Mouse (Mus musculus) testis, adult 10 weeks (tissue): ENCODE measurements around the gene Clasp2. TPM values are rescaled to one million over a fixed set of nuclear protein-coding genes. Genes with fewer than 3 reads are reported as not detected.

Source experiments
- polyA plus RNA-seq: library from polyadenylated mRNA; stranded (reverse); fragments of 350-450 nt; fragmentation: Illumina TruSeq; extraction: RNeasy Lipid Tissue Mini Kit (QIAGEN cat#74804); gene quantifications from one replicate; pipeline ENCODE4 v1.2.3, GENCODE M21; 2014; ENCODE audit warnings: low read depth, low replicate concordance

The Clasp2 gene
- 20.6 TPM for polyA plus RNA-seq

GRCm38 (mm10) chr9:113741108-113741636 lies at the start of gene Clasp2:
Clasp2 (plus strand) TSS chr9:113741473.

DNA sequence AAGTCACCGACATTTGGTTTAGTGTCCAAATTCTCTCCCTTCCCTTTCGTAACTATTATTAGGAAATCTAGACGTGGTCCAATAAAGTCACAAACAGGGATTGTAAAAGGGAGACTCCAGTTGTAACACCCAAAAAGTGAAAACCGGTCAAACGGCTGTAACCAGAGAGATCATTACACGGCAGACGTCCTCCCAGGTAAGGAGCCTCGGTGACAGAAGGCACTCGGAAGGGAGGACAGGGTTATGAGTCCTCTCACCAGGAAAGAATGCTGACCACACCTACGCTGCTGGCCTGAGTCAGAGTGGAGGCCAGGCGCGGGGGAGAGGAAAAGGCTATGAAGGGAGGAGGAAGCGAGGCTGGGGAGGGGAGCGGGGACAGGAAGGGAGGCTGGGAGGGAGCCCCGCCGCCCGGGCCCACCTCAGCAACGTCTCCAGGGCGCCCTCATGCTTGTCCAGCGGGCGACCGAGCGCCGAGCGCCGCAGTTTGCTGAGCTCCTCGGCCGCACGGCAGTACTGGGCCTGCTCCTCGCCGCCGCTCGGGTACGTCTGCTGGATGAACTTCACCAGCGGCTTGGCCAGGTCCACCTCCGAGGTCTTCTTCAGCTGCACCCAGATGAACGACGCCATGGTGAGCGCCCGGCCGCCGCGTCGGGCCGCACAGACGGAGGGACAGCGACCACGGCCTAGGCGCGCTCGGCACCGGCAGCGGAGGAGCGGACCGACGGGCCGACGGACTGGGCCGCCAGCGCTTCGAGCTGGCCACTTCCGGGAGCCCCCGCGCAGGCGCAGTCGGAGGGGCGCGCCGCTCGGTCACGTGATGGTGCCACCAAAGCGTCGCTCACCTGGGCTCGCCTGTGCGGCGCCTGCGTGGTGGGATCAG lies 33.6 kb upstream of the Clasp2 start, which contains the start of gene Pdcd6ip:
TSS of gene Pdcd6ip (minus strand) at position 779 of the 880 bp plus-strand sequence.

GRCm38 (mm10) chr9:113930534-113931374 lies 189.5 kb downstream of the Clasp2 start, which contains the start of gene Ubp1:
Ubp1 (plus strand) TSS chr9:113930934.

Other genes with a start within 250 kb of the Clasp2 start
- gene Pdcd6ip, start 33.2 kb upstream of the Clasp2 start, polyA plus RNA-seq: 65.1 TPM
- 102 TPM for gene Ubp1, start 189.5 kb downstream of the Clasp2 start, polyA plus RNA-seq